ENCODE assay signal across 18 mouse cellular contexts in the genomic region with DNA sequence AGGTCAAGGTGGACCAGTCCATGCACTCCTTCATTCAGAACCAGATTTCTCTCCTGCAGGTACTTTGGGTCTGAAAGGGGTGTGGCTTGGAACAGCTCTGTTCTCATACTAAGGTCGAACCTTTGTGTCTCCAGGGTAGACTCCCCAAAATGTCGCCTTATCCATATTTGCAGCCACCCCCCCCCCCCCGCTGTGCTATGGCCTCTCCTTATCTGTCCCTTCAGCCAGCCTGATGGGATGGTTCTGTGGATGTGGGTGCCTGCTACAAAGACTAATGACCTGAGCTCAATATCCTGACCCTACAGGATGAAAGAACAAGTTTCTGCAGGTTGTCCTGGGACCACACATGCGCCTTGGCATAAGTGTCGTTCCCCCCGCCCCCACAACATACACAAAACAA. TPM values are rescaled to one million over a fixed set of nuclear protein-coding genes. Genes with fewer than 3 reads are reported as not detected.
"Had no signal": no experiment of that assay in that cellular context is flagged by ENCODE, and none has a peak within 500 bp of the region (broad histone marks: within the 10 kb centered on the region; RNA-seq: fewer than 3 reads in every experiment).

No protein-coding gene starts in this region.

- H3K36me3 ChIP-seq: intestine, embryonic 15.5 days; limb, embryonic 12.5 days; lung, embryonic 15.5 days; neural tube, embryonic 15.5 days had no signal

- DNase-seq: kidney, adult 8-10 months; kidney, postnatal 36 days; layer of hippocampus, adult 9-11 months; layer of hippocampus, postnatal 36 days; lung, postnatal 14 days; midbrain, embryonic 14.5 days; right cerebral cortex, adult 18-20 months; right cerebral cortex, postnatal 25 days; thymus, adult 2 months; thymus, postnatal 4 days had no signal

- ATAC-seq: intestine, embryonic 15.5 days had no signal

- H3K4me1 ChIP-seq: intestine, embryonic 15.5 days; lung, embryonic 15.5 days; neural tube, embryonic 15.5 days had no signal

- H3K4me2 ChIP-seq: intestine, embryonic 15.5 days; limb, embryonic 12.5 days; lung, embryonic 15.5 days; neural tube, embryonic 15.5 days had no signal

- H3K4me3 ChIP-seq: intestine, embryonic 15.5 days; limb, embryonic 12.5 days; lung, embryonic 15.5 days; myocyte; neural tube, embryonic 15.5 days had no signal

- H3K9me3 ChIP-seq: intestine, embryonic 15.5 days; limb, embryonic 12.5 days; lung, embryonic 15.5 days; neural tube, embryonic 15.5 days had no signal

- H3K9ac ChIP-seq: intestine, embryonic 15.5 days; limb, embryonic 12.5 days; lung, embryonic 15.5 days; neural tube, embryonic 15.5 days had no signal

- H3K27me3 ChIP-seq: intestine, embryonic 15.5 days; limb, embryonic 12.5 days; lung, embryonic 15.5 days; neural tube, embryonic 15.5 days had no signal

- H3K27ac ChIP-seq: intestine, embryonic 15.5 days; kidney, postnatal 0 days; limb, embryonic 12.5 days; lung, embryonic 15.5 days; macrophage; neural tube, embryonic 15.5 days had no signal

RNA-seq across cellular contexts. Expression of a gene that starts 6.5 kb away (rescaled TPM):
- total RNA-seq: liver, adult 2 months had no signal
- polyA plus RNA-seq: liver, adult 2 months; myocyte had no signal
